Mouse (Mus musculus) forebrain, embryonic 13.5 days (tissue): ENCODE measurements around the gene Slc24a2. TPM values are rescaled to one million over a fixed set of nuclear protein-coding genes. Genes with fewer than 3 reads are reported as not detected.

Source experiments
- ATAC-seq: fragments of 200-750 bp; cut with Nextera tagmentation; 2 replicates; pipeline ENCODE4 v1.8.0; 2017
- H3K27ac ChIP-seq: fragments of 300-500 bp; sonication (generic); 2 replicates; pipeline ENCODE4 v1.5.1; 2015; ENCODE audit warnings: inconsistent platforms, mild to moderate bottlenecking, moderate library complexity
- H3K27me3 ChIP-seq: fragments of 300-500 bp; sonication (generic); 2 replicates; pipeline ENCODE4 v1.6.1; 2015; ENCODE audit warnings: mild to moderate bottlenecking, inconsistent platforms
- H3K36me3 ChIP-seq: fragments of 300-500 bp; sonication (generic); 2 replicates; pipeline ENCODE4 v1.6.1; 2015; ENCODE audit warnings: mild to moderate bottlenecking, inconsistent platforms; ENCODE audit not compliant: poor library complexity, severe bottlenecking
- H3K4me1 ChIP-seq: fragments of 300-500 bp; sonication (generic); 2 replicates; pipeline ENCODE4 v1.6.1; 2015; ENCODE audit warnings: inconsistent platforms
- H3K4me2 ChIP-seq: fragments of 300-500 bp; sonication (generic); 2 replicates; pipeline ENCODE4 v1.6.1; 2015; ENCODE audit warnings: inconsistent platforms, mild to moderate bottlenecking, moderate library complexity
- H3K4me3 ChIP-seq: fragments of 300-500 bp; sonication (generic); 2 replicates; pipeline ENCODE4 v1.5.1; 2015; ENCODE audit warnings: mild to moderate bottlenecking, inconsistent platforms
- H3K9ac ChIP-seq: fragments of 300-500 bp; sonication (generic); 2 replicates; pipeline ENCODE4 v1.6.1; 2015; ENCODE audit warnings: mild to moderate bottlenecking, inconsistent platforms
- H3K9me3 ChIP-seq: fragments of 300-500 bp; sonication (generic); replicated peaks from 2 replicates; pipeline ENCODE4 v1.6.1; 2016; ENCODE audit warnings: inconsistent platforms
- WGBS: fragments of 180-500 bp; shearing (Covaris S2); methylation state at CpG from one replicate; pipeline ENCODE4 v1.1.7; 2015; 5-methylcytosine and 5-hydroxymethylcytosine counted together
- polyA plus RNA-seq: library from polyadenylated mRNA; unstranded; fragments of >200 nt; fragmentation: Nextera tagmentation; extraction: Ambion mirVana; gene quantifications from 2 replicates; pipeline ENCODE4 v1.2.1, GENCODE M21; 2015

Gene Slc24a2
- polyA plus RNA-seq, 1 experiment from 2014 or later = 0.83 TPM

- Histone ChIP-seq H3K4me2 (no peak overlapping the region), H3K36me3 (no peaks in the 10 kb centered on the region), H3K4me1 (no peaks in the 10 kb centered on the region), H3K9ac (no peak overlapping the region), H3K9me3 (0 out of 2 replicates have a peak, but pooled peaks cover 4% of the 10 kb centered on the region), H3K27me3 (no peaks in the 10 kb centered on the region), H3K4me3 (no peak overlapping the region), H3K27ac (no peak overlapping the region)
- 87% methylated on average over 8 of the region's 8 CpGs for WGBS
- no peak for ATAC-seq
Measured at GRCm38 (mm10) chr4:87109331-87110059, 120.8 kb downstream of the Slc24a2 start.

- no peaks in the 10 kb centered on the region for H3K36me3 ChIP-seq
- no peaks in the 10 kb centered on the region for H3K27me3 ChIP-seq
- ATAC-seq = no peak
- WGBS = 78% methylated on average over 5 of the region's 5 CpGs
- H3K4me2 ChIP-seq = no peak overlapping the region
- H3K9ac ChIP-seq = no peak overlapping the region
- H3K9me3 ChIP-seq = no peaks in the 10 kb centered on the region
- no peaks in the 10 kb centered on the region for H3K4me1 ChIP-seq
- H3K4me3 ChIP-seq = no peak overlapping the region
- H3K27ac ChIP-seq = no peak overlapping the region
Measured at GRCm38 (mm10) chr4:87100936-87101335, 129.3 kb downstream of the Slc24a2 start.

DNA sequence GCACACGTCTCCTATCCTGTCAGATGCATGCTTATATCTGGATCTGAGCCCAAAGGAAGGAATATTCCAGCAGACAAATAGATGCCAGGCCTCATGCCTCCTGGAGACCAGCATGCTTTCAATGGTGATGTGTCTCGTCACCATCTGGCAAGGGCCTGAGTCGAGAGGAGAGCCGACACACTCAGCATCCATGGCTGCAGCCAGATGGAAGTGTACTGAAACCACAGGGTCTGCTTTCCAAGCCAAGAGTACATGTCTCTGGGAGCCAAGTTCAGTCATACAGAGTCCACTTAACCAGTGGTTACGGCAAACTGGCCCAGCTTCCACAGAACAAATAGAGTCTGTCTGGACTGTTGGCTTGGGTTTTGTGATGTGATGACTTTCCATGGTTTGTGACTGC lies 134.1 kb downstream of the Slc24a2 start:
- no peak; the same call in 1 of the 2 replicates for ATAC-seq
- no peaks in the 10 kb centered on the region for H3K9me3 ChIP-seq
- WGBS = 79% methylated on average over 5 of the region's 5 CpGs

DNA sequence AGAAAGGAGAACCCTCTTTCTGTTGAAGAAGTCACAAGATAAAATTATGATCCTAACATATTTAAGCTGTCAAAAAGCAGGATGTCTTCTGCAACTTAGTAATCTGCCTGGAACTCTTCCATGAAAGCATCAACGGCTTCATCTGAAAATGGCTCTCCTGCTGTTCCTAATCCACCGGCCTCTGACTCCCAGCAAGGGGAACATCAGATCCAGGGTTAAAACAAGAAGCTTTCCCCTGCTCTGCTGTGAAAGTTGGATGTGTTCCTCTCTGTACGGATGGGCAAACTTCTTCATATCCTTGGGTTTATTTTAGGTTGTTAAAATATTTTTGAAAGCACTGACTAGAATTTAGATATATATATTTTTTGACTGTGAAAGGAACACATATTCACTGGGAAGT lies 136.7 kb downstream of the Slc24a2 start:
- Histone ChIP-seq H3K4me2 (no peak overlapping the region), H3K36me3 (no peaks in the 10 kb centered on the region), H3K4me3 (no peak overlapping the region), H3K4me1 (no peaks in the 10 kb centered on the region), H3K27me3 (no peaks in the 10 kb centered on the region), H3K9ac (no peak overlapping the region), H3K9me3 (no peaks in the 10 kb centered on the region), H3K27ac (no peak overlapping the region)
- 84% methylated on average over 3 of the region's 3 CpGs for WGBS
- ATAC-seq = no peak

More for the DNA sequence above, 134.1 kb downstream of the Slc24a2 start:
- Histone ChIP-seq H3K9ac (no peak overlapping the region), H3K36me3 (no peaks in the 10 kb centered on the region), H3K27ac (no peak overlapping the region), H3K27me3 (no peaks in the 10 kb centered on the region), H3K4me3 (no peak overlapping the region), H3K4me2 (no peak overlapping the region), H3K4me1 (no peaks in the 10 kb centered on the region)

DNA sequence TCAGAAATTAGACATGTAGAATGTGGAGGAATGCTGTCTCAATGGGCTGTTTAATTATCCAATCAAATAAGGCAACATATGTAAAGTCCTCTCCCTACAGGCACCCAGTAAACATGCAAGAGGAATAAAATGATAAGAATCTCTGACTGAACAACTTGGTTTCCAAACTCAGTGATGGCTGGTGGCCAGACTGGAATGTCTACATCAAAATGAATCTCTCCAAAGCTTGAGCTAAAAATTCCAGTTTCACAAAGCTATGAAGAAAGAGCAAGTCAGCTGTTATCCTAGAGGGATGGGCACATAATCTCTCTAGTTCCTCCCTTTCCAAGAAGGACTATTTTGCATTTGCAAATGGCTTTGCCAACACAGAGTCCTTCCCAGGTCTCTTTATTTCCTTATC lies 139.4 kb downstream of the Slc24a2 start:
- ATAC-seq = no peak
- Histone ChIP-seq H3K4me1 (no peaks in the 10 kb centered on the region), H3K27me3 (no peaks in the 10 kb centered on the region), H3K36me3 (no peaks in the 10 kb centered on the region), H3K4me2 (no peak overlapping the region), H3K9me3 (no peaks in the 10 kb centered on the region), H3K9ac (no peak overlapping the region), H3K4me3 (no peak overlapping the region), H3K27ac (no peak overlapping the region)

GRCm38 (mm10) chr4:87088713-87089112 lies 141.6 kb downstream of the Slc24a2 start:
- Histone ChIP-seq H3K4me2 (no peak overlapping the region), H3K36me3 (no peaks in the 10 kb centered on the region), H3K4me3 (no peak overlapping the region), H3K27me3 (no peaks in the 10 kb centered on the region), H3K27ac (no peak overlapping the region), H3K9me3 (no peaks in the 10 kb centered on the region), H3K4me1 (no peaks in the 10 kb centered on the region), H3K9ac (no peak overlapping the region)
- peak; percentile 51; the same call in 1 of the 2 replicates for ATAC-seq
- 65% methylated on average over 6 of the region's 6 CpGs for WGBS

GRCm38 (mm10) chr4:87087597-87087996 lies 142.7 kb downstream of the Slc24a2 start:
- Histone ChIP-seq H3K9ac (no peak overlapping the region), H3K36me3 (no peaks in the 10 kb centered on the region), H3K4me3 (no peak overlapping the region), H3K4me2 (no peak overlapping the region), H3K27ac (no peak overlapping the region), H3K9me3 (no peaks in the 10 kb centered on the region), H3K4me1 (no peaks in the 10 kb centered on the region), H3K27me3 (no peaks in the 10 kb centered on the region)
- no peak for ATAC-seq
- 85% methylated on average over 5 of the region's 5 CpGs for WGBS

DNA sequence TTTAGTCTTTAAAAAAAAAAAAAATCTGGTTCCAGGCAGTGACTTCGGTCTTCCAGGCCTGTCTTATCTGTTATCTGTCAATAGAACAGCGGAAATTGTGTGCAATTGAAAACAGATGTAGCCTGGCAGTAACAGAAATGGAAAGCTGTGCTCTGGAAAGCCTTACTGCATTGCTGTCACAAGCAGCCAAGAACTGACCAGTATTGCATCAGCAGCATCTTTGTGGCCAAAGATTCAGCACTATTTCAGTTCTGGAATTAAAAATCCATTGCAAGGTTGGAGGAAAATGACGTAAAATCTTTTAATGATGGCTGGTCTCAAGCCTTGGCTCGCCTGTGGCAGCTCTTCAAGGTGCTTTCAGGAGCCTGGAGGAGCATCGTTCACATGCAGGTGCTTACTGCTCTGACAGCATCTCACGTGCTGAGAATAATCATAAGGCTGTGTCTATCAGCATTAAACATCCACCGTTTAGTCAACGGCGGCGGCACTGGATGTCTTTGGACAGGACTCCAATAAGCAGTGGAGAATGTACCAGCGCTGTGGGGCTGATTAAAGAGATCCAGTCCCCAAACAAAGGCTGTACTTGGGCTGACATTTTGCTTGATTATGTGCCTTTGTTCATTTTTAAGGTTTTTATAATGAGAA lies 143.2 kb downstream of the Slc24a2 start:
- 0 out of 2 replicates have a peak, but pooled peaks have one; percentile 50 for ATAC-seq

DNA sequence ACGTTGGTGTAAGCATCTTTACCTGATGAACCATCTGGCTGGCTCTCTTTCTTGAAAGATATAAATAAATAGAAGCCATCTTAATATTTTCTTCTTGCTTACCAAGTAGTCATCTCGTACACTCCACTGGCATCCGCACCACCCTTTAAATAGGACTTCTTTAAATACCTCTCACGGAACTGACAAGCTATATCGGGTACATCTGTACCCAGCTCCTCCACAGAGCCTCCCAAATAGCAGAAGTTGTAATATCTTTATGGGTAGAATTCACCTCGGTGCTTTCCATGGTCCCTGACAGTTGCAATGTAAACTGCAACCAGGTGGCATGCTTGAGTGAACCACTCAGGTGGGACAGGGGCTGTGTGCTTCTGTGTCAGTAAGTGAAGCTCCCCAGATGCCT lies 149.0 kb downstream of the Slc24a2 start:
- Histone ChIP-seq H3K9me3 (no peaks in the 10 kb centered on the region), H3K4me1 (no peaks in the 10 kb centered on the region), H3K4me3 (no peak overlapping the region), H3K9ac (no peak overlapping the region), H3K4me2 (no peak overlapping the region), H3K27ac (no peak overlapping the region), H3K27me3 (no peaks in the 10 kb centered on the region), H3K36me3 (no peaks in the 10 kb centered on the region)
- ATAC-seq = no peak
- 88% methylated on average over 6 of the region's 6 CpGs for WGBS

More for the DNA sequence above, 143.2 kb downstream of the Slc24a2 start:
- H3K9me3 ChIP-seq = no peaks in the 10 kb centered on the region
- 75% methylated on average over 11 of the region's 11 CpGs for WGBS
- H3K36me3 ChIP-seq = no peaks in the 10 kb centered on the region
- H3K27me3 ChIP-seq = no peaks in the 10 kb centered on the region
- H3K4me2 ChIP-seq = no peak overlapping the region
- H3K4me1 ChIP-seq = no peaks in the 10 kb centered on the region
- H3K9ac ChIP-seq = no peak overlapping the region
- H3K27ac ChIP-seq = no peak overlapping the region
- no peak overlapping the region for H3K4me3 ChIP-seq

DNA sequence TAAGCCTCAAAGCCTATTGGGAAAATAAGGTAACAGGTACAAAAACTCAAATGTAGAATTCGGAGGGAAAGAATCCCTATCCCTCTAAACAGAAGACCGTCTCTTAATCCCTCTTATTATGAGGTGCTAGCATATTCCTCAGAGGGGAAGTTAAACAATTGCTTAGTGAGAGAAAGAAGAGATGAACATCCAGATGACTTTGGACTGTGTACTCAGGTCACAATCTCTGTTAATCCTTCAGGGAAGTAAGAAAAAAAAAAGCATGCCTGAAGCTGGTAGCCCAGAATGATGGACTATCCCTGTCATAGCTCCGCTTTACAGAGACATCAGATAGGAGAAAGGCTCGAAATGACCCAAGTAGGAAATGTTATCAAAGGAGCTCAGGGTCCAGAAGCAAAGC lies 151.0 kb downstream of the Slc24a2 start:
- no peak overlapping the region for H3K9ac ChIP-seq
- H3K4me2 ChIP-seq = no peak overlapping the region
- no peaks in the 10 kb centered on the region for H3K27me3 ChIP-seq
- no peak overlapping the region for H3K4me3 ChIP-seq
- WGBS = 77% methylated on average over 4 of the region's 4 CpGs
- H3K27ac ChIP-seq = no peak overlapping the region
- no peaks in the 10 kb centered on the region for H3K4me1 ChIP-seq
- no peaks in the 10 kb centered on the region for H3K36me3 ChIP-seq
- no peaks in the 10 kb centered on the region for H3K9me3 ChIP-seq
- ATAC-seq = no peak

DNA sequence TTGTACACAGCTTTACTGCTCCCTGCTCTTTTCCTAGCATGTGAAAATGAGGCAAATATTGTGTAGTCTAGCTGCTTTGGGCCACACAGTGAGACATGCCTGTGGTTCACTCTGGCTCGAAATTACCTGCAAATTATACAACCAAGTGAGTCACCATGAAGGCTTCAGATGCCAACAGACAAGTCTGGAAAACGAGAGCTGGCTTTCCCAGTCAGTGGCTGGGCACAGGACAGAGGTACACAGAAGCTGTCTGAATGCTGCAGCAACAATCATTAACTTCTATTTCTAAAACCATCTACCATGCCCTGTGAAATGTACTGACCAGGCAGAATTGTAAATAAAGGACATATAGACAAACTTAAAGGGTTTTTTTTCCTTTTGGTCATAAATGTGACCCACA lies 151.6 kb downstream of the Slc24a2 start:
- 63% methylated on average over 2 of the region's 2 CpGs for WGBS
- no peak overlapping the region for H3K4me3 ChIP-seq
- no peaks in the 10 kb centered on the region for H3K36me3 ChIP-seq
- H3K4me1 ChIP-seq = no peaks in the 10 kb centered on the region
- no peak overlapping the region for H3K4me2 ChIP-seq
- ATAC-seq = no peak
- no peak overlapping the region for H3K27ac ChIP-seq
- no peak overlapping the region for H3K9ac ChIP-seq
- no peaks in the 10 kb centered on the region for H3K27me3 ChIP-seq
- no peaks in the 10 kb centered on the region for H3K9me3 ChIP-seq

DNA sequence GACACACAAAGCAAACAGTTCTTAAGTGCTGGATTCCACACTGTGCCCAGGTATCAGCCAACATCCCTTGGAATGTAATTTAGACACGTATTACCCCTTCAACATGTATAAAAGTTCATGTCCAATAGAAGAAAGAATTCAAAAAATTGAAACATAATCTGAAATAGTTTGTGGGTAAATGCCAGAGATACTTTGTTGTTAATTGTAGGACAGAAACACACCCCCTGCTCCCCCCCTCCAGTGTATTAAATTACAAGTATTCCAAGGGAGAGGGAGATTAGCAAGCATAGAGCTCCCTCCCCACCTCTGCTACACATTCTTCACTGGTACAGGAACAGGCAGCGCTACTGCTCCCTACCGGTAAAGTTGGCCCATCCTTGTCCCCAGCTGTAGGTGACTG lies 154.5 kb downstream of the Slc24a2 start:
- H3K9ac ChIP-seq = no peak overlapping the region
- no peak overlapping the region for H3K27ac ChIP-seq
- no peaks in the 10 kb centered on the region for H3K36me3 ChIP-seq
- no peak overlapping the region for H3K4me2 ChIP-seq
- no peak overlapping the region for H3K4me3 ChIP-seq
- no peaks in the 10 kb centered on the region for H3K4me1 ChIP-seq
- WGBS = 66% methylated on average over 3 of the region's 3 CpGs
- no peaks in the 10 kb centered on the region for H3K9me3 ChIP-seq
- no peaks in the 10 kb centered on the region for H3K27me3 ChIP-seq
- no peak for ATAC-seq
